Mouse (Mus musculus): Measurements from ENCODE around the gene Ppfia2.

Ppfia2 gene

GRCm38 (mm10) chr10:106914275-106914674, 444.1 kb downstream of the Ppfia2 start:
- no peak for DNase-seq (ENCODE audit: low spot score in 2 of 2)

- DNase-seq (ENCODE audit: low spot score in 2 of 2): no peak
Observed at GRCm38 (mm10) chr10:106914822-106915221, 444.7 kb downstream of the Ppfia2 start.

GRCm38 (mm10) chr10:106924334-106924733, 454.2 kb downstream of the Ppfia2 start:
- no peak for DNase-seq (ENCODE audit: low spot score in 2 of 2)

GRCm38 (mm10) chr10:106924798-106925197, 454.7 kb downstream of the Ppfia2 start:
- DNase-seq (ENCODE audit: low spot score in 2 of 2): no peak

GRCm38 (mm10) chr10:106928576-106929332, 458.6 kb downstream of the Ppfia2 start:
- DNase-seq (ENCODE audit: low spot score in 2 of 2): no peak

- DNase-seq (ENCODE audit: low spot score in 2 of 2): peak in 1 of 2 experiments; percentile 3
Observed at GRCm38 (mm10) chr10:106932571-106933073, 462.5 kb downstream of the Ppfia2 start.

- no peak for DNase-seq (ENCODE audit: low spot score in 2 of 2)
Observed at GRCm38 (mm10) chr10:106936996-106937395, 466.9 kb downstream of the Ppfia2 start.

GRCm38 (mm10) chr10:106938851-106939250, 468.7 kb downstream of the Ppfia2 start:
- no peak for DNase-seq (ENCODE audit: low spot score in 2 of 2)

GRCm38 (mm10) chr10:106939441-106939840, 469.3 kb downstream of the Ppfia2 start:
- DNase-seq (ENCODE audit: low spot score in 2 of 2): no peak

- DNase-seq (ENCODE audit: low spot score in 2 of 2): no peak
Observed at GRCm38 (mm10) chr10:106941380-106941779, 471.2 kb downstream of the Ppfia2 start.

- no peak for DNase-seq (ENCODE audit: low spot score in 2 of 2)
Observed at GRCm38 (mm10) chr10:106959026-106959425, 488.9 kb downstream of the Ppfia2 start.

- DNase-seq (ENCODE audit: low spot score in 2 of 2): no peak
Observed at GRCm38 (mm10) chr10:106975193-106976141, 505.3 kb downstream of the Ppfia2 start.

Data from urinary bladder, adult 18-20 months (tissue).